Mouse (Mus musculus) naive thymus-derived CD4-positive, alpha-beta T cell, adult 2 months (primary cell): ENCODE data around the gene Erg.

ENCODE experiments used
- DNase-seq: peaks from one replicate; pipeline ENCODE4 v3.0.0-alpha.2; 2011; ENCODE audit warnings: low read depth

Gene Erg

GRCm38 (mm10) chr16:95586311-95586602, at the start of gene Erg:
Gene Erg (minus strand): TSS chr16:95586593.
- DNase-seq, result no peak

- no peak for DNase-seq
These were observed 45.4 kb upstream of the Erg start for GRCm38 (mm10) chr16:95631816-95632215.

- DNase-seq, result no peak
These were observed 37.7 kb upstream of the Erg start for GRCm38 (mm10) chr16:95623876-95624770.

- DNase-seq, result no peak
These were observed 36.7 kb upstream of the Erg start for GRCm38 (mm10) chr16:95623056-95623455.

DNA sequence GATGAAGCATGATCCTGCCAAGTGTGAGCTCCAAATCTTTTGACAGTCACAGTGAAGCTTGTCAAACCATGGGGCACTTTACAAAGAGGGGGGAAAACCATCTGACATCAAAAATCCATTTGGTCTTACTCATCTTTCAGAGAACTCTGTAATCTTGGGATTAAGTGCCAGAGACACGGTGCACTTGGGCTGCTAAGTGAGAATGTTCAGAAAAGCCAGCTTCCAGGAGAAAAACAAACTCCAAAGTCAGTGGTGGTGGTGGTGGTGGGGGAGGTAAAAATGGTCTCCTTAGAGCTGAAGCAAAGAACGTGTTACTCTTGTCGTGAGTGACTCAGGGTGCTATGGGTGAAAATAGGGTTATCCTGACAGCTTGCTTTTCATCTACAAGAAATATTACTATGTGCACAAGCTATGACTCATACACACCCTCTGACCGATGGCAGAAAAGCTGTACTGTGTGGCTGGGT, 33.5 kb upstream of the Erg start:
- no peak for DNase-seq

- no peak for DNase-seq
These were observed 31.8 kb upstream of the Erg start for GRCm38 (mm10) chr16:95618206-95618605.

DNA sequence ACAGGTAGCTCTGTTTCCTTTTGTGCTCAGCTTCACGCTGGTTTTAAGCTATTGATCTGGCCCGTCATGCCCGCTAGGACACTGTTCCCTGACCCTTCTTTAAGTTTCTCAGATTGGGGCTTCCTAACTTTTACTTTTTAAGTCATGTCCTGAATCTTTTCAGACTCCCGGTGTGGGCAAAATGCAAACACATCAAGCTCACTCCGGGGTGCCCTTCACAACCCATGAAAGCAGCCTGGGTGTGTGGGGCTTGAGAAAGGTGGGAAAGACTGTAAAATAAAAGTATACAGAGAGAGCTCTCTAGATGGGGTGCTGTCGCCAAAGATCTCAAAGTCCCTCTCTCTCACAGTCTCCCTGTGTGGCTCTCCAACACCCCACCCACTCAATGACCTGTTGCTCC, 31.3 kb upstream of the Erg start:
- DNase-seq, result no peak

DNA sequence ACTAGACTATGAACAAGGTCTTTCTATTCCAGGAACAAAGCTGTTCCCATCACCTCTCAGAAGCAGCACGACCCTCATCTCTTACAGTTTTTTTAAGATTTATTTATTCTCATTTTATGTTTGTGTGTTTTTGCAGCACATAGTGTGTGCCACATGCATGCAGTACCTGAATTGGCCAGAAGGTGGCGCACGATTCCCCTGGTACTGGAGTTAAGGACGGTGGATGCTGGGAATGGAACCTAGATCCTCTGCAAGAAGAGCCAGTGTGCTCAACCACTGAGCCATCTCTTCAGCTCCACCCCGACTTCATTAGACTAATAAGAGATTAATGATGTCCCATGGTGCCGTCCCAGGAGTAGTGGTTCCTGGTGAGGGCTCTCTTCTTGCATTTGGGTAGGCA, 29.2 kb upstream of the Erg start:
- DNase-seq, result peak; percentile 69

DNA sequence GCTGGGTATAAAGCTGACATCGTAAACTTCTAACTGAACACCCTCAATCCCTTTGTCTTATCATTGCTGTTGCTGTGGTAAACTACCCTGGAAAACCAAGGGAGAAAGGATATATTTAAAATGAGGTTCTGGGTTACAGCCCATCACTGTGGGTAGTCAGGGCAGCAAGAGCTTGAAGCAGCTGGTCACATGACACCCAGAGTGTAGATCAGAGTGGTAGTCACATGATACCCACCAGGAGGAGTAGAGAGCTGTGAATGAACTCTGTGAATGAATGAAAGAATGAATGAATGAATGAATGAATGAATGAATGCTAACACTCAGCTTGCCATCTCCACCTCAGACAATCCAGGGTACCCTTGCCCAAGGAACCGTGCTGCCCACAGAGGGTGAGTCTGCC, 28.1 kb upstream of the Erg start:
- DNase-seq, result no peak

DNA sequence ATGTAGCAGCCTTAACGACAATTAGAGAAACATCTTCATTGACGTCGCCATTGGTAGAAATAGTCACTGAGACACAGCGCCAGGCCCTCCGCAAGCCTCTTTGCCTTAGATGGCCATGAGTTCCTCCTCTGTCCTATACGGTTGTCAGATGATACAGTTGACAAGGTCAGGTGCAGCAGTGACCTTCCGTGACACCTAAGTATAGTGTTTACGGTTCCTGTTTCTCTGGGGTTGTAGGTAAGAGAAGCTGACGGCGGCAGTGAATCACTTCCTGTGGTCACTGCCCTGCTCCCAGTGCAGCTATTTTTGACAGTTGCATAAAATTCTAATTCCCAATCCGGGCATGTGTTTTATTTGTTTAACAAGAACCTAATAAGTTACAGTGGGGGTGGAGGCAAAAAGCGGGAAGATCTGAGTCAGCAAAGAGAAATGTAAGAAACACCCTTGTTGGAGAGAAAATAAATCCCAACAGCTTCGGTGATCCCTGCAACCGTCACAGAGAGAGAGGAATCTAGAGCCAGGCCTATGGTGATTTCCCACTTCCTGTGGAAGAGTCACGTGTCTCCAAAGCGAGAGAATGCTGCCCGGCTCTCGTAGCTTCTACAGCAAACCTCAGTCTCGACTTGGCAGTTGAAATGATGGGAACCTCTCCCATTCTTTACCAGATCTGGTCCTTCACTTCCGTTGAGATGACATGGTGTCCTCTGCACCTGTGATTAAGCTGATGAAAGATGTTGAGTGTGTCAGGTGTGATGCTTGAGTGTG, 25.8 kb upstream of the Erg start:
- no peak for DNase-seq

- no peak for DNase-seq
These were observed 22.2 kb upstream of the Erg start for GRCm38 (mm10) chr16:95608624-95609023.

DNA sequence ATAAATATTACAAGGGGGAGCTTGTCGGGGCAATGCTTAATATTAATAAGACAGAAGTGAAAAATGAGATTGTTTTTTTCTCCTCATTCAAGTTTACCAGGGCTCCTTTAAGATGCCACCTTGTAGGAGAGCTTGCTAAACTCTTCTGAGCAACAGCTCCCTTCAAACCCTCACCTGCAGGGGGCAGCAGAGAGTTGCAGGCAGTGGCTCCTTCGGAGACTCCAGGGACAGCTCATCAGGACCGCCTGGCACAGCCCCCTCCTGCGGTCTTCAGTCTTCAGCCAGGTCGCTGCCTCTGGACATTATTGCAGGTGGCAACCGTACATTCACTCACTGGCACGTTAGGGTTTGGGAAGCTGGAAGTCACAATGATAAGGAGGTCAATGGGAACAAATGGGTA, 18.9 kb upstream of the Erg start:
- DNase-seq, result peak; percentile 74

DNA sequence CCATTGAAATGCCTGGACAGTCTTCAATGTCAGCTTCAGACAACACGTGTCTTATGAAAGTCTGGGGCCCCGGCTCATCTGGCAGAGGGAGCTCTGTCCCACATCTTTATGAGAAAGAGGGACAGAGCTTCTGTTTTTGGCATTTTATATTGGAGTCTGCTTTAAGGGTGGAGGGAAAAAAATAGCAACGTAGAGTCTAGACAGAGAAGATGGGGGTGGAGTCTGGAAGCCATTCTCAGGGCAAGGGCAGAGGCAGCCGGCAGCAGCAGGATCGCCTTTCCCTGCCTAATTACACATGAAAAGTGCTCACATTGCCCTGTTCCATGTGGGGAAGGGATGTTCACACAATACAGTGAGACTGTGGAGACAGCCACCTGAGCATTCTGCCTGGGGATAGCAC, 16.1 kb upstream of the Erg start:
- DNase-seq, result no peak

DNA sequence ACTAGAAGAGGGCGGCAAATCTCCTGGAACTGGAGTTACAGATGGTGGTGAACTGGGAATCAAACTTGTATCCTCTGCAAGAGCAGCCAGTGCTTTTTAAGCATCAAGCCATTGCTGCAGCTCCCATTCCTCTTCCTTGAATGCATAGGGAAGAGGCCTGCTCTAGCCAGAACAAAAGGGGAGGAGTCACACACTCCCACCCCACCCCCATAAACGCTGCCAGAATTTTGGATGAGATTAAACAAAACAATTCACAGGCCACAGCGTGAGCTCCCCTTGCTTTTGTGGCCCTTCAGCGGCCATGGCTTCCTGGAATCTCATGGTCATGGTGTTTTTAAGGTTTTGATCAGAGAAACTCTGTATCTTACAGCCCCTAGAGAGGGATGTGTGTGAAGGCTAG, 15.4 kb upstream of the Erg start:
- DNase-seq, result no peak

DNA sequence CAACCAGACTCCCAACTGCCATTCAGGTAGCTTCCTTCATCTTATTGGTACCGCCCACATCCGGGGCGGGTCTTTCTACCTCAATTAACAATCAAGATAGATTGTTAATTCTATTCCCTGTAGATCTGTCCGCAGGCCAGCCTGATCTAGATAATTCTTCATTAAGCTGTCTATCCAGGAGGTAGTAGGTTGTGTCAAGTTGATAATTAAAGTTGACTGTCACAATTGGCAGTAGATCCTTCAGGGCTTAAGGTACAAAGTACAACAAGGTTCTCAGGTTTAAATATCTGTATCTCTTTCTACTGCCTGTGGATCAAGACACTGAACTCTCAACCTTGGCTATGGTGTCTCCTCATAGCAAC, 14.8 kb upstream of the Erg start:
- no peak for DNase-seq

DNA sequence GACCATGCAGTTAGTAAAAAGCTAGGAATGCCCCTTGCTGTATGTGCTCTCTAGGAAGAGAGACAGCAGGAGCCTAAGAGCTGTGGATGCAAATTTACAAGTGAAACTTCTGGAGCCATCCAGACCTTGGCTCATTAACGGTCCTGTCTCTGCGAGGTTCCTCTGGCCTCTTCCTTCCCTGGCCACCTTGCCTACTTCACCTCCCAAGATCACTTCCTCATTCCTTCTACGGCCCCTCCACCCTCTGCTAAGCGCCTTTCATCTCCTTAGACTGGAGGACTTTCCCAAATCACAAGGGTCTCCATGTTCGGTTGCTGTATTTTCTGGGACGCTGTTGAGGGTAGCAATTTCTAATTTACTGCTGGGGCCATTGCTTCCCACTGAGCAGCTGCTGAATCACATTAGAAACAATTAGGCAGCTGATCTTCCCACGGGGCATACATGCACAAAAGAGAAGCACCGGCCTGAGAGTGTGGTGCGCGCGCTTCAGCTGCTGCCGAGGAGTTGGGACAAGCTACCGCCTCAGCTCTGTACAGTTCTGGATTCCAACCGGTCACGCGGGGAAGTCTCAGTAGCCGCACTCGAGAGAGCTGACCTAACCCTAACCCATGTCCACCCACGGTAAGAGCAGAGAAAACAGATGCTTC, 14.3 kb upstream of the Erg start:
- no peak for DNase-seq

DNA sequence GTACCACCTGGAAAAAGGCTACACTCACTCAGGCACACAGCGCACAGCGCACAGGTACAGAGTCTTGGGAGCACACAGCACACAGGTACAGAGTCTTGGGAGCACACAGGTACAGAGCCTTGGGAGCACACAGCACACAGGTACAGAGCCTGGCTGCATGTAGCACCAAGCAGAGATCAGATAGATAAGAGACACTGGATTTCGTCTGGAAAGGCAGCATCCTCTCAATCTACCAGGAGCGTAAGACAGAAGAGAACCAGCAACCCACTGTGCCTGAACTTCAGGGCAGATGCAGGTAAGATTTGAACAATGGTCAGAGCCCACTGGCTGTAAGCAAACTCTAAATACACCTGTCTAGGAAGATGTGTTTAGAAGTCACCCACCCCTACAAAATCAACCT, 12.5 kb upstream of the Erg start:
- DNase-seq, result no peak

- no peak for DNase-seq
These were observed 11.2 kb upstream of the Erg start for GRCm38 (mm10) chr16:95597578-95597951.

GRCm38 (mm10) chr16:95596884-95597577, 10.6 kb upstream of the Erg start:
- no peak for DNase-seq

DNA sequence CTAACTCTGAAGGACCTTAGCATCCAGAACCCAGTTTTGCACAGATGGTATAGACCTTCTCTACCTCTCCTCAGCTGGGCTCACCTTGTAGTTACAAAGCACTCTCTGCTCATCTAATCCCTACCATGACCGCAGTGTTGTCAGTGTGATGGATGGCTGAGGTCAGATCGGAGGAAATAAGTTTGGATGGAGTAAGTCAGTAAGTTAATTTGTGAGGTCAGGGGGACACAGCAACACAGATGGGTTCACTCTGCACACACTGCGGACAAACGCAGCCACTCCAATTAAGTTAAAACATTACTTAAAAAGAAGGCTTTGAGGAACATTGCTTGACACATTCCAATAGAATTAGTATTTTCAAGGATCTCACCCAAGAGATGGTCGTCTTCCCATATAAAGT, 2.5 kb upstream of the Erg start:
- DNase-seq, result no peak

GRCm38 (mm10) chr16:95586726-95587125, 333 bp upstream of the Erg start:
- DNase-seq, result no peak

GRCm38 (mm10) chr16:95585541-95586310, 667 bp downstream of the Erg start:
- peak; percentile 34 for DNase-seq
